Mouse (Mus musculus): Measurements from ENCODE around the gene Zdbf2. TPM values are rescaled to one million over a fixed set of nuclear protein-coding genes. Genes with fewer than 3 reads are reported as not detected.

Gene Zdbf2
- polyA plus RNA-seq (2016; fragmentation: Nextera tagmentation; extraction: Ambion mirVana): 16.4 and 18.3 TPM in 2 replicates

- peak; percentile 74 for DNase-seq (ENCODE audit: low spot score)
- no peaks in the 10 kb centered on the region for H3K36me3 ChIP-seq
- peaks cover 95% of the 10 kb centered on the region for H3K27me3 ChIP-seq (ENCODE audit: insufficient read depth, poor library complexity, severe bottlenecking)
- peak within 1 kb of the TSS; percentile 94 for H3K27ac ChIP-seq
- no peaks in the 10 kb centered on the region for H3K9me3 ChIP-seq
- WGBS: under 1% methylated on average over 48 of the region's 49 CpGs
- H3K4me1 ChIP-seq (replicated peaks): peaks cover 12% of the 10 kb centered on the region
- peak within 1 kb of the TSS; percentile 68 for H3K4me3 ChIP-seq
Observed at GRCm38 (mm10) chr1:63272741-63273338, at the start of gene Zdbf2. Gene Zdbf2, plus strand, starts transcription at chr1:63273265.

GRCm38 (mm10) chr1:63225009-63225408 lies 48.1 kb upstream of the Zdbf2 start:
- no peak for DNase-seq (ENCODE audit: low spot score)
- H3K4me3 ChIP-seq: no peak overlapping the region
- no peaks in the 10 kb centered on the region for H3K27me3 ChIP-seq (ENCODE audit: insufficient read depth, poor library complexity, severe bottlenecking)
- 86% methylated on average over 4 of the region's 4 CpGs for WGBS
- no peaks in the 10 kb centered on the region for H3K36me3 ChIP-seq
- H3K9me3 ChIP-seq: no peaks in the 10 kb centered on the region
- no peak overlapping the region for H3K27ac ChIP-seq
- peaks cover 5% of the 10 kb centered on the region for H3K4me1 ChIP-seq (replicated peaks)

- no peak overlapping the region for H3K4me3 ChIP-seq
- peaks cover 5% of the 10 kb centered on the region for H3K4me1 ChIP-seq (replicated peaks)
- H3K9me3 ChIP-seq: no peaks in the 10 kb centered on the region; the same call in 1 of the 2 replicates
- peak; percentile 41 for DNase-seq (ENCODE audit: low spot score)
- no peak overlapping the region for H3K27ac ChIP-seq
- no peaks in the 10 kb centered on the region for H3K36me3 ChIP-seq
- whole genome bisulfite sequencing: 8% methylated on average over 7 of the region's 7 CpGs
- H3K27me3 ChIP-seq (ENCODE audit: insufficient read depth, poor library complexity, severe bottlenecking): no peaks in the 10 kb centered on the region
Observed at GRCm38 (mm10) chr1:63225890-63226289, 47.2 kb upstream of the Zdbf2 start.

DNA sequence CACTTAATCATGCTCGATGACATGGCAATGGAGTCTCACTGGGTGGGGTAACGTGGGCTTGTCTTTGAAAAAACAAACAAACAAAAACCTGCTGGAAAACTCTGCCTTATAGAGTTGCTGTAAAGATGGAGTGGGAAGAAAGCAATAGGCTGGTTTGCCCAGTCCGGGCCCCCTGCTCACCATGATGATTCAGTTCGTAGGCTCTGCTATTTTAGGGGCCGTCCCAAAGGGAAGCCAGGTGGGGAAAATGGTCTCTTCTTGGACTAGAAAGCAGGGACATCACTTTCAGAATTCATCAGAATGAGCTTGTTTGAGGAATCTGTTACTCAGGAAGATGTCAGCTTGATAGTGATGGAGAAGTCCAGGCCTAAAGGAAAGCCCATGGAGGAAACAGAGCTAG lies 45.8 kb upstream of the Zdbf2 start:
- Histone ChIP-seq H3K27me3 (ENCODE audit: insufficient read depth, poor library complexity, severe bottlenecking) (no peaks in the 10 kb centered on the region), H3K4me1 (replicated peaks) (peaks cover 5% of the 10 kb centered on the region), H3K27ac (no peak overlapping the region), H3K4me3 (no peak overlapping the region), H3K9me3 (no peaks in the 10 kb centered on the region; the same call in 1 of the 2 replicates), H3K36me3 (no peaks in the 10 kb centered on the region)
- WGBS: 78% methylated on average over 5 of the region's 5 CpGs
- DNase-seq (ENCODE audit: low spot score): no peak

- no peaks in the 10 kb centered on the region for H3K36me3 ChIP-seq
- no peak overlapping the region for H3K4me3 ChIP-seq
- H3K9me3 ChIP-seq: no peaks in the 10 kb centered on the region
- WGBS: 17% methylated on average over 5 of the region's 5 CpGs
- no peak overlapping the region for H3K27ac ChIP-seq
- peaks cover 6% of the 10 kb centered on the region for H3K4me1 ChIP-seq (replicated peaks)
- no peak for DNase-seq (ENCODE audit: low spot score)
- H3K27me3 ChIP-seq (ENCODE audit: insufficient read depth, poor library complexity, severe bottlenecking): no peaks in the 10 kb centered on the region
Observed at GRCm38 (mm10) chr1:63237371-63237770, 35.7 kb upstream of the Zdbf2 start.

DNA sequence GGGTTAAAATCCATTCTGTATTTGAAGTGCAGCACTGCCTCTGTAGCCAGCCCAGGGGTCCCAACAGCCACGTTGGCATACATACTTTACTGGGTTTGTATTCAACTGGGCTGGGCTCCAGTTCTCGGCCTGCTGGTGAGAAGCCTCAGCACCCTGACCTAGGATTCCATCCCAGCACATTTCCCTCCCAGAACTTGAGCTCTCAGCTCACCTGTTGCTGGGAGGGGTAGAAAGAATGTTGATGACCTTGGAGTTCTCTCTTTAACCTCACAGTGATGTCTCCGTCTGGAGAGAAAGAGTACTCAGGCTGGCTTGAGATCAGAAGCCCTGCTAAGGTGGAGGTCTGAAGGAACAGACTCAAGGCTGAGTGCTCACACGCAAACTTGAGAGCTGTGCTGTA lies 33.8 kb upstream of the Zdbf2 start:
- 67% methylated on average over 4 of the region's 4 CpGs for WGBS
- Histone ChIP-seq H3K27me3 (ENCODE audit: insufficient read depth, poor library complexity, severe bottlenecking) (no peaks in the 10 kb centered on the region), H3K36me3 (no peaks in the 10 kb centered on the region), H3K4me3 (no peak overlapping the region), H3K9me3 (no peaks in the 10 kb centered on the region), H3K4me1 (replicated peaks) (peaks cover 6% of the 10 kb centered on the region), H3K27ac (no peak overlapping the region)
- DNase-seq (ENCODE audit: low spot score): no peak

GRCm38 (mm10) chr1:63239751-63240150 lies 33.3 kb upstream of the Zdbf2 start:
- Histone ChIP-seq H3K4me3 (no peak overlapping the region), H3K27ac (no peak overlapping the region), H3K36me3 (no peaks in the 10 kb centered on the region), H3K27me3 (ENCODE audit: insufficient read depth, poor library complexity, severe bottlenecking) (peaks cover under 1% of the 10 kb centered on the region; the same call in 1 of the 2 replicates), H3K4me1 (replicated peaks) (peaks cover 6% of the 10 kb centered on the region), H3K9me3 (no peaks in the 10 kb centered on the region)
- WGBS: 87% methylated on average over 8 of the region's 8 CpGs
- DNase-seq (ENCODE audit: low spot score): no peak

DNA sequence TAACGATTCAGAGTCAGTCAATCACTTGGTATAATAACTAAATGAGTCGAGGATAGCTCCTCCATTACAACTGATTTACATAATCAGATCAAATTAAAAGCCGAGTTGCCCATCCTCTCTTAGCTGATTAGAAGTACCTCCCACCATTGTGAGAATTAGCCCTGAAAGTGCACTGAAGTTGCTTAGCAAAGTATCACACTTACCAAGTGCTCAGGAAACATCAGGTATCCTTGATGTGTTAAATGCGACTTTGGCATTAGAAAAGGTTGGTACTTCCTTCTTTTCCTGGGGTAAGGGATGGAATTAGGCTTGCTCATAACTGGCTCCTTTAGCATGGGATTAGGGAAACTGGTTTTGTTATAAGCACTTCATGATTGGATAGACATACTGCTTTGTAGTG lies 29.2 kb upstream of the Zdbf2 start:
- Histone ChIP-seq H3K27me3 (ENCODE audit: insufficient read depth, poor library complexity, severe bottlenecking) (peaks cover 36% of the 10 kb centered on the region), H3K27ac (no peak overlapping the region), H3K36me3 (no peaks in the 10 kb centered on the region), H3K4me3 (no peak overlapping the region), H3K9me3 (no peaks in the 10 kb centered on the region), H3K4me1 (replicated peaks) (peaks cover 20% of the 10 kb centered on the region)
- DNase-seq (ENCODE audit: low spot score): no peak
- WGBS: 67% methylated on average over 4 of the region's 4 CpGs

GRCm38 (mm10) chr1:63246862-63247521 lies 26.1 kb upstream of the Zdbf2 start:
- Histone ChIP-seq H3K9me3 (no peaks in the 10 kb centered on the region), H3K4me1 (replicated peaks) (peaks cover 28% of the 10 kb centered on the region), H3K4me3 (peak overlapping the region; percentile 48), H3K27ac (peak overlapping the region; percentile 85), H3K36me3 (no peaks in the 10 kb centered on the region), H3K27me3 (ENCODE audit: insufficient read depth, poor library complexity, severe bottlenecking) (peaks cover 67% of the 10 kb centered on the region)
- WGBS: under 1% methylated on average over 16 of the region's 16 CpGs
- DNase-seq (ENCODE audit: low spot score): peak; percentile 80

DNA sequence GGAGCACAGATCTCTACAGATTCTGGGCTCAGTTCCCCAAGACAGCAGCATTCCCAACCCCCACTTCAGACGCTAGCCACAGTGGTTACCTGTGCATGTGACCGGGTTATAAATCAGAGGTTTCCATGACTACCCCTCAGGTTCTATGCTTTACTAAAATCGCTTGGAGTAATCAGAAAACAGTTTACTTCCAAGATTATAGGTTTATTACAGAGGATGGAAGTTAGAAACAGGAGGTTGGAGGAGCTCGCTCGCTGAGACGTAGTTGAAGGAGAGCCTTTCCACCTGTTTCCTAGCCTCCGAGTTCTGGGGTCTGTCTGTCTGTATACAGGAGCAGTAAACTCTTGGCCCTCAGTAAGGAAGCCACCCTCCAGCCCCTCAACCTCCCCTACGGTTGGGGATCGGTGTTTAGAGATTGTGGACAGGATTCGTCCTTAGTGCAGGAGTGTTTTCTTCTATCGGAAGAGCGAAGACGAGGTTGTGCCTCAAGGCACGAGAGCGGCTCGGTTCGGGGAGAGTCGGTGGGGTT lies 25.2 kb upstream of the Zdbf2 start:
- peaks cover 34% of the 10 kb centered on the region for H3K4me1 ChIP-seq (replicated peaks)
- no peaks in the 10 kb centered on the region for H3K36me3 ChIP-seq
- H3K4me3 ChIP-seq: peak overlapping the region; percentile 48
- DNase-seq (ENCODE audit: low spot score): peak; percentile 63
- H3K27me3 ChIP-seq (ENCODE audit: insufficient read depth, poor library complexity, severe bottlenecking): peaks cover 76% of the 10 kb centered on the region
- H3K27ac ChIP-seq: peak overlapping the region; percentile 85
- no peaks in the 10 kb centered on the region for H3K9me3 ChIP-seq
- WGBS: 2% methylated on average over 18 of the region's 18 CpGs

DNA sequence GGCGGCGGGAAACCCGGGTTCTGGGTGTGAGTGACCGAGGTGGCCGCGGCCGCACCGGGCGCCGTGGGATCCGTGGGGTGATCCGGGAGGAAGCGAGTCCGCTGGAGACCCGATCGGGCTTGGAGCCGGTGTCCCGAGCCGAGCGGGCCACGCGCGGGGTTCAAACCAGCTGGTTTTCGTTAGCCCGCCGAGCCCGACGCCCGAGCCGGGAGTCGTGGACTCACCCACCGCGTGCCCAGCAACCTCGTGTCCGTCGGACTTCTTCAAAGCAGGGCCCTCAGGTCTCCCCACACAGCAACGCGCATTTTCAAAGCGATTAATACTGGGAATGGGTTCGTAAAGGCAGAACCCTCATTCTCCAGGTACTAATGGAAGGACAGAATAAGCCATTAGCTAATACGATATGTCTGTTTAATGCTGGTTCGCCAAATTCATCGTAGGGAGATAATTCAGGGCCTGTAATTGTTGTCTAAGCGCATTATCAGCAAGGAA lies 24.7 kb upstream of the Zdbf2 start:
- peak overlapping the region; percentile 85 for H3K27ac ChIP-seq
- peaks cover 39% of the 10 kb centered on the region for H3K4me1 ChIP-seq (replicated peaks)
- DNase-seq (ENCODE audit: low spot score): peak; percentile 62
- H3K36me3 ChIP-seq: no peaks in the 10 kb centered on the region
- H3K9me3 ChIP-seq: no peaks in the 10 kb centered on the region
- WGBS: 2% methylated on average over 44 of the region's 44 CpGs
- peaks cover 81% of the 10 kb centered on the region for H3K27me3 ChIP-seq (ENCODE audit: insufficient read depth, poor library complexity, severe bottlenecking)
- H3K4me3 ChIP-seq: peak overlapping the region; percentile 48

GRCm38 (mm10) chr1:63249261-63249660 lies 23.8 kb upstream of the Zdbf2 start:
- H3K36me3 ChIP-seq: no peaks in the 10 kb centered on the region
- WGBS: 45% methylated on average over 4 of the region's 4 CpGs
- H3K27me3 ChIP-seq (ENCODE audit: insufficient read depth, poor library complexity, severe bottlenecking): peaks cover 87% of the 10 kb centered on the region
- no peaks in the 10 kb centered on the region for H3K9me3 ChIP-seq
- H3K27ac ChIP-seq: no peak overlapping the region
- DNase-seq (ENCODE audit: low spot score): no peak
- H3K4me1 ChIP-seq (replicated peaks): peaks cover 41% of the 10 kb centered on the region
- H3K4me3 ChIP-seq: no peak overlapping the region

All from hindbrain, embryonic 10.5 days (tissue).